Mouse (Mus musculus) bone marrow, adult 2 months (tissue): ENCODE data around the gene Adgrd1. TPM values are rescaled to one million over a fixed set of nuclear protein-coding genes. Genes with fewer than 3 reads are reported as not detected.

ENCODE experiments used
- H3K27ac ChIP-seq: fragments of 200-500 bp; 2 replicates; pipeline ENCODE4 v1.5.1; 2012; ENCODE audit warnings: low read depth, mild to moderate bottlenecking, control low read depth, inconsistent platforms, low read length; ENCODE audit not compliant: control insufficient read depth, poor library complexity, insufficient read depth
- H3K4me1 ChIP-seq: fragments of 200-500 bp; 2 replicates; pipeline ENCODE4 v1.6.1; 2011; ENCODE audit warnings: low read length; ENCODE audit not compliant: control insufficient read depth, insufficient read depth
- H3K4me3 ChIP-seq: fragments of 200-500 bp; replicated peaks from 2 replicates; pipeline ENCODE3; 2011; ENCODE audit warnings: mild to moderate bottlenecking, low read depth, low read length, control low read depth; ENCODE audit not compliant: control insufficient read depth
- CTCF ChIP-seq: fragments of 200-500 bp; IDR thresholded peaks from 2 replicates; pipeline ENCODE4 v1.5.1; 2011; ENCODE audit warnings: low read length, control low read depth; ENCODE audit not compliant: control insufficient read depth, insufficient read depth
- POLR2A ChIP-seq: fragments of 200-500 bp; IDR thresholded peaks from 2 replicates; pipeline ENCODE4 v1.6.1; 2011; ENCODE audit warnings: low read depth, mild to moderate bottlenecking, control low read depth, low read length, borderline replicate concordance; ENCODE audit not compliant: control insufficient read depth
- WGBS: fragments of 180-500 bp; shearing (Covaris S2); methylation state at CpG from one replicate; pipeline ENCODE4 v1.1.7; 2018; 5-methylcytosine and 5-hydroxymethylcytosine counted together
- polyA plus RNA-seq: library from polyadenylated mRNA; stranded (reverse); fragments of >200 nt; gene quantifications from 2 replicates; pipeline ENCODE4 v1.2.4, GENCODE M21; 2011; ENCODE audit warnings: low replicate concordance; ENCODE audit not compliant: missing spikeins, insufficient read depth, insufficient read length

Gene Adgrd1
- polyA plus RNA-seq, 1 experiment: 0.47 TPM

DNA sequence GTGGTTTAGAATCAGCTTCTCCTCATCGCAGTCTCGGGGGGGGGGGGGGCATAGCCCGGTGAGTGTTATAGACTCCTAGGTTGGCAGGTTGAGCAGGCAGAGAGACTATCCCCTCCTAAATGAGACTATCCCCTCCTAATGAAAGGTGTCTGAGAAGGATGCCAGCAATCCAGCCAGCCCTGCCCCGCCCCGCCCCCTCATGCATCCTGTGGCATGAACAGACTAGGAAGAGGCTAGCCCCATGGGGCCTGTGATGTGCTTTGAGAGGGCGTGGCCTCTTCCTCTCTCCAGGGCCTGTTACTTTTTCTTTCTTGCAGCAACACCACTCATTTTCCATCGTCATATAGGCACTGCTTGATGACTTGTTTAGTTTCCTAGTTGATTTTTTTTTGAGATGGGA is 15.0 kb upstream of the Adgrd1 start:
- H3K27ac ChIP-seq: no peak overlapping the region
- TF ChIP-seq POLR2A (no peak), CTCF (no peak)
- no peaks in the 10 kb centered on the region; the same call in 1 of the 2 replicates for H3K4me1 ChIP-seq
- WGBS: 67% methylated on average over 7 of the region's 7 CpGs
- H3K4me3 ChIP-seq: no peak overlapping the region

DNA sequence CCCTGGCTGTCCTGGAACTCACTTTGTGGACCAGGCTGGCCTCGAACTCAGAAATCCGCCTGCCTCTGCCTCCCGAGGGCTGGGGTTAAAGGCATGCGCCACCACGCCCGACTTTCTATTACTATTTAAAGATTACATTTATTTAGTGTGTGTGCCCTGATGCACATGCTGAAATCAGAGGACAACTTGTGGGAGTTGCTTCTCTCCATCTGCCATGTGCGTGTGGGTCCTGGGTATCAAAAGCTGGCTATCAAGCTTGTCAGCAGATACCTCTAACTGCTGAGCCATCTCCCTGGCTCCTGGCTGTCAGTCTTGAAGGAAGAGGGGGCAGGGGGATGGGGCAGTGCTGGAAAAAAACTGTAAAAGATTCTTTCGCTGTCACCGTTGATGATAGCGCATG is 11.4 kb upstream of the Adgrd1 start:
- TF ChIP-seq POLR2A (no peak), CTCF (no peak)
- Histone ChIP-seq H3K27ac (no peak overlapping the region), H3K4me1 (no peaks in the 10 kb centered on the region), H3K4me3 (no peak overlapping the region)
- WGBS: 88% methylated on average over 10 of the region's 10 CpGs

DNA sequence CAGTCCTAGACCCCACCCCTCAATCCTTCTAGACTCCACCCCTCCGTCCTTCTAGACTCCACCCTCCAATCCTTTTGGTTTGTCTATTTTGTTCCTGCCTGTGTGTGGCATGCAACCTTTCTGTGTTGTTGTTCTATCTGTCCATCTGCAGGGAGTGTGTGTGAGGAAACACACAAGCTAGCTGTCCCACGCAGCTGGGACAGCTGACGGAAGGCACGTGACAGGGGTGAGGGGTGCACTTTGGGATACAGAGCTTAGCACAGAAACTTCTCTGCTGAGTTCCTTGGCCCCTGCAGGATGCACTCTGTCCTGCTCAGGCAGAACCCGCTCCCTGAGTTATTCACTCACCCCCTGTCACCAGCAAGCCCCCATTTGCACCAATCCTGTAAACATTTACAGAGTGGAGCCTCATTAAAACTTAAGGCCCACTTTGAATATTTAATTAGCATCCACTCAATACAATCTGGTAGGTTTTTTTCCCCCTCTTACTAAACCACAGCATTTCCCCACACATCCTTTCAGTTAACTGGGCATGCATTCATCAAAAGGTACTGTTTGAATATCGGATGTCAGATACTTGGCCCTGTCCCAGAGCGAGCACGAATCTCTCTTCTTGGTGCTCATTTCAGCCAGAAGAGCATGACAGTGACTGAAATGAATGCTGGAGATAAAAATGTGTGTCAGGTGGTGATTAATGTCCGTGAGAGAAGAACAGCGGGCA is 4.0 kb upstream of the Adgrd1 start:
- 8% methylated on average over 10 of the region's 10 CpGs for WGBS

DNA sequence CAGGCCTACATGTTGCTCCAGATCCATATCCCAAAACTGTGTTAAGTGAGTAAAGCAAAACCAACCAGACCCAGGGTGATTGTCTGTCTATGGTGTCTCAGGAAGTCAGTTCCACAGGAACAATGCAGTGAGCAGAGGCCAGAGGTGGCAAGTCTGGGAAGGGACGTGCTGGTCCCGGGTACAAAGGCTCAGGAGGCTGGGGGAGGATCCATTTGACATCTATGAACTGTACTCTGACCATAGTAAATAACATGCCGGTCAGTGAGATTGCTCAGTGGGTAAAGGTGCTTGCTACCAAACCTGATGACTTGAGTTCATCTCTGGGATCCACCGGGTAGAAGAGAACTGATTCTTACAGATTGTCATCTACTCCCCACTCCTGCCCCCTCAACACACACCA is 3.4 kb upstream of the Adgrd1 start:
- H3K4me3 ChIP-seq: no peak overlapping the region
- no peak for TF ChIP-seq CTCF
- no peak for TF ChIP-seq POLR2A
- WGBS: 55% methylated on average over 4 of the region's 4 CpGs
- no peak overlapping the region for H3K27ac ChIP-seq
- no peaks in the 10 kb centered on the region for H3K4me1 ChIP-seq

More for the DNA sequence above, 4.0 kb upstream of the Adgrd1 start:
- TF ChIP-seq POLR2A (no peak), CTCF (no peak)
- Histone ChIP-seq H3K27ac (no peak overlapping the region), H3K4me3 (no peak overlapping the region), H3K4me1 (no peaks in the 10 kb centered on the region)

- H3K27ac ChIP-seq: no peak overlapping the region
- no peaks in the 10 kb centered on the region for H3K4me1 ChIP-seq
- TF ChIP-seq CTCF (no peak), POLR2A (no peak)
- WGBS: 66% methylated on average over 5 of the region's 5 CpGs
- no peak overlapping the region for H3K4me3 ChIP-seq
These were observed 2.3 kb upstream of the Adgrd1 start for GRCm38 (mm10) chr5:129094236-129094635.

GRCm38 (mm10) chr5:129104043-129104442 is 7.5 kb downstream of the Adgrd1 start:
- 67% methylated on average over 4 of the region's 4 CpGs for WGBS
- Histone ChIP-seq H3K4me1 (no peaks in the 10 kb centered on the region), H3K4me3 (no peak overlapping the region), H3K27ac (no peak overlapping the region)
- no peak for TF ChIP-seq POLR2A
- no peak for TF ChIP-seq CTCF

- TF ChIP-seq POLR2A (no peak), CTCF (no peak)
- 77% methylated on average over 8 of the region's 8 CpGs for WGBS
- no peak overlapping the region for H3K27ac ChIP-seq
- no peak overlapping the region for H3K4me3 ChIP-seq
- no peaks in the 10 kb centered on the region for H3K4me1 ChIP-seq
These were observed 15.2 kb downstream of the Adgrd1 start for GRCm38 (mm10) chr5:129111729-129112128.

GRCm38 (mm10) chr5:129113741-129114476 is 17.4 kb downstream of the Adgrd1 start:
- WGBS: 73% methylated on average over 13 of the region's 13 CpGs
- TF ChIP-seq POLR2A: no peak
- TF ChIP-seq CTCF: no peak
- no peaks in the 10 kb centered on the region for H3K4me1 ChIP-seq
- no peak overlapping the region for H3K27ac ChIP-seq
- H3K4me3 ChIP-seq: no peak overlapping the region

- WGBS: 86% methylated on average over 8 of the region's 8 CpGs
- no peak overlapping the region for H3K27ac ChIP-seq
- no peak overlapping the region for H3K4me3 ChIP-seq
- H3K4me1 ChIP-seq: no peaks in the 10 kb centered on the region
- no peak for TF ChIP-seq POLR2A
- TF ChIP-seq CTCF: no peak
These were observed 19.7 kb downstream of the Adgrd1 start for GRCm38 (mm10) chr5:129116299-129116698.
